Mouse (Mus musculus) intestine, embryonic 16.5 days (tissue): ENCODE measurements around the gene Sdk2. TPM values are rescaled to one million over a fixed set of nuclear protein-coding genes. Genes with fewer than 3 reads are reported as not detected.

ENCODE experiments used
- ATAC-seq: fragments of 200-750 bp; cut with Nextera tagmentation; 2 replicates; pipeline ENCODE4 v1.8.0; 2017; ENCODE audit warnings: moderate TSS enrichment, moderate library complexity
- H3K27ac ChIP-seq: fragments of 300-500 bp; sonication (generic); 2 replicates; pipeline ENCODE4 v1.5.1; 2014; ENCODE audit warnings: mild to moderate bottlenecking, low read length
- H3K27me3 ChIP-seq: fragments of 300-500 bp; sonication (generic); replicated peaks from 2 replicates; pipeline ENCODE4 v1.6.1; 2014; ENCODE audit warnings: low read length, control low read depth, mixed read lengths; ENCODE audit not compliant: control insufficient read depth, insufficient read depth
- H3K36me3 ChIP-seq: fragments of 300-500 bp; sonication (generic); 2 replicates; pipeline ENCODE4 v1.6.1; 2014; ENCODE audit warnings: low read length, control low read depth; ENCODE audit not compliant: control insufficient read depth, insufficient read depth
- H3K4me1 ChIP-seq: fragments of 300-500 bp; sonication (generic); 2 replicates; pipeline ENCODE4 v1.6.1; 2014; ENCODE audit warnings: low read length, control low read depth, mixed read lengths; ENCODE audit not compliant: control insufficient read depth, insufficient read depth
- H3K4me2 ChIP-seq: fragments of 300-500 bp; sonication (generic); 2 replicates; pipeline ENCODE4 v1.6.1; 2014; ENCODE audit warnings: low read depth, low read length, control low read depth
- H3K4me3 ChIP-seq: fragments of 300-500 bp; sonication (generic); 2 replicates; pipeline ENCODE4 v1.5.1; 2014; ENCODE audit warnings: mild to moderate bottlenecking, low read length
- H3K9ac ChIP-seq: fragments of 300-500 bp; sonication (generic); 2 replicates; pipeline ENCODE4 v1.6.1; 2014; ENCODE audit warnings: low read depth, low read length
- H3K9me3 ChIP-seq: fragments of 300-500 bp; sonication (generic); 2 replicates; pipeline ENCODE4 v1.6.1; 2016; ENCODE audit warnings: low read length, control low read depth; ENCODE audit not compliant: control insufficient read depth
- WGBS: fragments of 180-500 bp; shearing (Covaris S2); extraction: QIAGEN DNeasy Blood & Tissue Kit; methylation state at CpG from one replicate; pipeline ENCODE4 v1.1.7; 2014; 5-methylcytosine and 5-hydroxymethylcytosine counted together
- polyA plus RNA-seq: library from polyadenylated mRNA; unstranded; fragments of >200 nt; fragmentation: Nextera tagmentation; extraction: Ambion mirVana; gene quantifications from 2 replicates; pipeline ENCODE4 v1.2.1, GENCODE M21; 2015

Gene Sdk2
- polyA plus RNA-seq, 1 experiment from 2014 or later = 1.5 TPM

- H3K9ac ChIP-seq = peak overlapping the region; percentile 40
These were observed 333.0 kb downstream of the Sdk2 start for GRCm38 (mm10) chr11:113733631-113734364.

GRCm38 (mm10) chr11:113731945-113732612, 334.8 kb downstream of the Sdk2 start:
- Histone ChIP-seq H3K4me1 (peaks cover 75% of the 10 kb centered on the region), H3K9ac (no peak overlapping the region), H3K27ac (no peak overlapping the region), H3K27me3 (no peaks in the 10 kb centered on the region), H3K4me3 (no peak overlapping the region), H3K9me3 (no peaks in the 10 kb centered on the region), H3K4me2 (no peak overlapping the region), H3K36me3 (peaks cover 22% of the 10 kb centered on the region)
- ATAC-seq = no peak
- 91% methylated on average over 10 of the region's 10 CpGs for WGBS

More at GRCm38 (mm10) chr11:113733631-113734364, 333.0 kb downstream of the Sdk2 start:
- Histone ChIP-seq H3K4me2 (0 out of 2 replicates have a peak overlapping the region, but pooled peaks have one; percentile 6), H3K27ac (peak overlapping the region; percentile 80), H3K27me3 (no peaks in the 10 kb centered on the region), H3K4me1 (peaks cover 76% of the 10 kb centered on the region), H3K36me3 (peaks cover 6% of the 10 kb centered on the region), H3K9me3 (no peaks in the 10 kb centered on the region), H3K4me3 (no peak overlapping the region)
- WGBS = 37% methylated on average over 6 of the region's 6 CpGs
- peak; percentile 75 for ATAC-seq

GRCm38 (mm10) chr11:113730879-113731278, 336.0 kb downstream of the Sdk2 start:
- Histone ChIP-seq H3K4me3 (no peak overlapping the region), H3K9me3 (no peaks in the 10 kb centered on the region), H3K4me2 (no peak overlapping the region), H3K27ac (peak overlapping the region; percentile 28; the same call in 1 of the 2 replicates), H3K9ac (peak overlapping the region; percentile 32; the same call in 1 of the 2 replicates), H3K4me1 (peaks cover 77% of the 10 kb centered on the region), H3K36me3 (peaks cover 28% of the 10 kb centered on the region), H3K27me3 (no peaks in the 10 kb centered on the region)
- 43% methylated on average over 3 of the region's 3 CpGs for WGBS
- ATAC-seq = 0 out of 2 replicates have a peak, but pooled peaks have one; percentile 11

- H3K4me1 ChIP-seq = peaks cover 69% of the 10 kb centered on the region
- H3K9me3 ChIP-seq = no peaks in the 10 kb centered on the region
- no peak overlapping the region for H3K27ac ChIP-seq
- no peak overlapping the region for H3K9ac ChIP-seq
- H3K36me3 ChIP-seq = peaks cover 28% of the 10 kb centered on the region
- ATAC-seq = no peak
- no peak overlapping the region for H3K4me3 ChIP-seq
- H3K4me2 ChIP-seq = no peak overlapping the region
- 54% methylated on average over 8 of the region's 8 CpGs for WGBS
- H3K27me3 ChIP-seq = no peaks in the 10 kb centered on the region
These were observed 336.9 kb downstream of the Sdk2 start for GRCm38 (mm10) chr11:113729917-113730316.

- no peak for ATAC-seq
- WGBS = 88% methylated on average over 21 of the region's 21 CpGs
- H3K27ac ChIP-seq = no peak overlapping the region
- no peak overlapping the region for H3K4me3 ChIP-seq
- H3K27me3 ChIP-seq = no peaks in the 10 kb centered on the region
- H3K9me3 ChIP-seq = no peaks in the 10 kb centered on the region
- peaks cover 62% of the 10 kb centered on the region for H3K4me1 ChIP-seq
- H3K36me3 ChIP-seq = peaks cover 28% of the 10 kb centered on the region
- H3K4me2 ChIP-seq = no peak overlapping the region
- H3K9ac ChIP-seq = no peak overlapping the region
These were observed 337.6 kb downstream of the Sdk2 start for GRCm38 (mm10) chr11:113729239-113729638.

GRCm38 (mm10) chr11:113727992-113728391, 338.9 kb downstream of the Sdk2 start:
- no peak overlapping the region for H3K4me3 ChIP-seq
- no peaks in the 10 kb centered on the region for H3K9me3 ChIP-seq
- H3K4me2 ChIP-seq = no peak overlapping the region
- no peak overlapping the region for H3K9ac ChIP-seq
- H3K27ac ChIP-seq = no peak overlapping the region
- ATAC-seq = no peak
- 57% methylated on average over 6 of the region's 6 CpGs for WGBS
- H3K4me1 ChIP-seq = peaks cover 50% of the 10 kb centered on the region
- H3K36me3 ChIP-seq = peaks cover 28% of the 10 kb centered on the region
- no peaks in the 10 kb centered on the region for H3K27me3 ChIP-seq

GRCm38 (mm10) chr11:113726994-113727888, 339.6 kb downstream of the Sdk2 start:
- Histone ChIP-seq H3K27me3 (no peaks in the 10 kb centered on the region), H3K27ac (0 out of 2 replicates have a peak overlapping the region, but pooled peaks have one; percentile 13), H3K4me3 (no peak overlapping the region), H3K36me3 (peaks cover 28% of the 10 kb centered on the region), H3K9me3 (no peaks in the 10 kb centered on the region), H3K9ac (no peak overlapping the region), H3K4me1 (peaks cover 43% of the 10 kb centered on the region), H3K4me2 (no peak overlapping the region)
- 82% methylated on average over 14 of the region's 14 CpGs for WGBS
- no peak for ATAC-seq
